Mouse (Mus musculus): ENCODE measurements at regions not wholly inside any gene's neighbourhood (a gene's known extent, or its start where the extent isn't known, plus 50 kb on each side); places are given as distances from the start of the nearest gene placed in this dataset.

DNA sequence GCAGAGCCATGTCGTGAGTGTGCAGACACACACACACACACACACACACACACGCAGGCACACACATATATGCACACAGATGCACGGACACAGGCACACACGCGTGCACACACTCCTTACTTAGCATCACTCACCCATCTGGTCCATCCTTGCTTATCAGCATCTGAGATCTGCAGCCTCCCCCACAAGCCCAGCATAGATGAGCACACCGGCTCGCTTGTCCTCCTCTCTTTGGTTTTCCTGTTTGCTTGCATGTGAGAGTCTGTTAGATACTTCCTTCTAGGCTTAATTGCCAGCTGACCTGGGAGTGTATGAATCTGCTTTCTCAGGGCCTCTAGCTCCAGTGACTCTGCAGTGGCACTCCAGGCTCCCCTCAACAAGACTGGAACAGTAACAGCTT, 137.8 kb downstream of the Kdr start:
- no peak for TF ChIP-seq POLR2A (IDR thresholded peaks at IDR 0.05; ENCODE audit: borderline replicate concordance, extremely low read depth, insufficient read depth, insufficient read length, poor library complexity, severe bottlenecking)
- no peak for TF ChIP-seq CTCF (IDR thresholded peaks at IDR 0.05; ENCODE audit: borderline replicate concordance, extremely low read depth, insufficient read depth, insufficient read length)

Measured in brain, embryonic 14.5 days (tissue).